Mouse (Mus musculus): ENCODE results near the gene Adap2. TPM values are rescaled to one million over a fixed set of nuclear protein-coding genes. Genes with fewer than 3 reads are reported as not detected.
"Not testable (repeated sequence)": the region's sequence is repeated elsewhere in the genome, so short reads cannot be mapped to it uniquely, and the experiment has no call there.

Gene Adap2
- polyA plus RNA-seq, 1 experiment from 2014 or later = 2.7 TPM

DNA sequence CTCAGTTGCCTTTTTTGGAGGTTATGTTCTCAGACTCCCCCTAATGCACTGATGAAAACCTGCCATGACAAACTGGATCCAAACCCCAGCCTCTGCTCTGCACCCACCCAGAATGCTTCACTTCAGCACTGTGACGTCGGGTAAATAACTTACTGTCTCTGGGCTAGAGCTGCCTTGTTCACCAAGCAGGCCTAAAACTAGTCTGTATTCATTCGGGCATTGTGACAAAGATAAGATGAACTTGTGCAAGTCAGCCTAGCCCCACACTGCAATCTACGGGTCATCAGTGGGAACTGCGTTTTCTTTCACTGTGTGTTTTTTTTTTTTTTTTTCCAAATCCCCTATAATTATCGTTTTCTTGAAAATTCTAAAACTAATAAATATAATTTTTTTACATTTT, 6.2 kb upstream of the Adap2 start:
- H3K36me3 ChIP-seq = no peaks in the 10 kb centered on the region
- H3K4me2 ChIP-seq (replicated peaks) = no peak overlapping the region
- no peak overlapping the region for H3K27ac ChIP-seq (replicated peaks)
- 77% methylated on average over 6 of the region's 6 CpGs for WGBS
- H3K9ac ChIP-seq (replicated peaks) = no peak overlapping the region
- peaks cover 3% of the 10 kb centered on the region; the same call in 1 of the 2 replicates for H3K4me1 ChIP-seq
- H3K9me3 ChIP-seq = no peaks in the 10 kb centered on the region
- peaks cover 13% of the 10 kb centered on the region for H3K27me3 ChIP-seq
- no peak overlapping the region for H3K4me3 ChIP-seq
- no peak for ATAC-seq (ENCODE audit: low FRiP score, low read depth)

DNA sequence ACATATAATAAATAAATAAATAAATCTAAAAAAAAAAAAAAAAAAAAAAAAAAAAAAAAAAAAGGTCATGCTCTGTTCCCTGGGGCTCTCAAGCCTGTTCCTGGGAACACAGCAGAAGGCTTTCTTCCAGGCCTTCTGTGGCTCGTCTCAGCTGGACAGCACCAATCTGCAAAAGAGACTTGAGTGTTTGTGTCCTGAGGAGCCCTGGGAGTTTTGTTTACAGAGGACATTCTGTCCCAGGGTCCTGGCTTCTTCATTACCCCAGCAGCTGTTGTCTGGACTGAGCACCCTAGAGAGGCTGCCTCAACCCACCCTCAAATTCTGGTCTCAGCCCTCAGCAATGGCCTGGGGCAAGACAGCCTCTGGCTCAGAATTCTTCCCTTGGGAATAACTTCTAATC, 5.6 kb upstream of the Adap2 start:
- no peak overlapping the region for H3K9ac ChIP-seq (replicated peaks)
- H3K36me3 ChIP-seq = no peaks in the 10 kb centered on the region
- no peak overlapping the region for H3K4me2 ChIP-seq (replicated peaks)
- no peak overlapping the region for H3K27ac ChIP-seq (replicated peaks)
- H3K4me3 ChIP-seq = no peak overlapping the region
- H3K27me3 ChIP-seq = peaks cover 18% of the 10 kb centered on the region
- no peaks in the 10 kb centered on the region for H3K4me1 ChIP-seq
- ATAC-seq (ENCODE audit: low FRiP score, low read depth) = no peak
- 65% methylated on average over 1 of the region's 1 CpGs for WGBS
- no peaks in the 10 kb centered on the region for H3K9me3 ChIP-seq

DNA sequence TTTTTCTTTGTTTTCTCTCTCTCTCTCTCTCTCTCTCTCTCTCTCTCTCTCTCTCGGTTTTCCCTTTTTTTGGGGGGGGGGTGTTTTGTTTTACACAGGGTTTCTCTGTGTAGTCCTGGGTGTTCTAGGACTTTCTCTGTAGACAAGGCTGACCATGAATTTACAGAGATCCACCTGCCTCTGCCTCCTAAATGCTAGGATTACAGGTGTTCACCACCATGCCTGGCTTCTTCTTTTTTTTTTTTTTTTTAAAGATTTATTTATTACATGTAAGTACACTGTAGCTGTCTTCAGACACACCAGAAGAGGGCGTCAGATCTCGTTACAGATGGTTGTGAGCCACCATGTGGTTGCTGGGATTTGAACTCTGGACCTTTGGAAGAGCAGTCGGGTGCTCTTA, 4.9 kb upstream of the Adap2 start:
- H3K9me3 ChIP-seq; H3K4me2 ChIP-seq (replicated peaks); H3K4me3 ChIP-seq; H3K9ac ChIP-seq (replicated peaks); H3K4me1 ChIP-seq; H3K27ac ChIP-seq (replicated peaks); ATAC-seq (ENCODE audit: low FRiP score, low read depth); H3K36me3 ChIP-seq: not testable (repeated sequence)
- 69% methylated on average over 2 of the region's 4 CpGs for WGBS
- H3K27me3 ChIP-seq = peaks cover 25% of the 10 kb centered on the region

DNA sequence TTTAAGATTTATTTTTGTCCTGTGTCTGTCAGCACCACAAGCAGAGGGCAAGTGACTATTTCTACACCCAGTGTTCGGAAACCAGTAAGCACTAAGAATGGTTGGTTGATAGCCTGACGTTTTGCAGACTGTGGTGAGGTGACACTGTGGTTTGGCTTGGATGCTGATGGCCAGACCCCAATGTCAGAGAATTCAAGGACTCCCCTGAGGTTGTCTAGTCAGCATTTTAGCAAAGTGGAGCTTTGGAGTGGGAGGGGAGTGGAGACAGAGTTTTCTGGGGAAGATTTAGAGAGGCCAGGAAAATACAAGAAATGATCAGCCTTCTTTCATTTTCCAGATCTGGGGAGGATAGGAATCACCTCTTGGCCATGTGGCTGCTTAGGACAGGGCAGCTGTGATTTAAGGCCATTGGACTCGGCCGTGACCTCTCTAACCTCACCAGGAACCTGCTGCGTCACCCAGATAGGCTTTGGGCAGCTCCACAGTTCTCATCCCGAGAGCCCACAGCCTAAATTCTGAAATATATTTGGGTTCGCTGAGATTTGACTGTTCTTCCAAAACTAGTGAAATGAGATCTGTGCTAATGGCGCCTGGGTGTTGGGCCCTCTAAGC, 4.4 kb upstream of the Adap2 start:
- H3K4me3 ChIP-seq = no peak overlapping the region
- H3K27ac ChIP-seq (replicated peaks) = no peak overlapping the region
- H3K27me3 ChIP-seq = peaks cover 31% of the 10 kb centered on the region
- peaks cover 6% of the 10 kb centered on the region; the same call in 1 of the 2 replicates for H3K4me1 ChIP-seq
- no peak overlapping the region for H3K4me2 ChIP-seq (replicated peaks)
- WGBS = 88% methylated on average over 8 of the region's 8 CpGs
- H3K9me3 ChIP-seq = no peaks in the 10 kb centered on the region
- no peak overlapping the region for H3K9ac ChIP-seq (replicated peaks)
- ATAC-seq (ENCODE audit: low FRiP score, low read depth) = no peak
- no peaks in the 10 kb centered on the region for H3K36me3 ChIP-seq

DNA sequence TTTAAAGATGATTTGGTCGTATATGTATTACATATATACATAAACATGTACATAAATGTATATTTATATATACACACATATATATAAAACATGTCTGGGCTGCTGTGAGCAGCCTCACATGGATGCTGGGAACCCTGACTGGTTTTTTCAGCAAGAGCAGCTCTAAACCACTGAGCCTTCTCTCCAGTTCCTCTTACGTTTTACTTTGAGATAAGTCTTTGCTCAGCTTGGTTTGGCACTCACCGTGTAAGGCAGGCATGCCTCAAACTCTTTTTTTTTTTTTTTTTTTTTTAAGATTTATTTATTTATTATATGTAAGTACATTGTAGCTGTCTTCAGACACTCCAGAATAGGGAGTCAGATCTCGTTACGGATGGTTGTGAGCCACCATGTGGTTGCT, 3.3 kb upstream of the Adap2 start:
- Histone ChIP-seq H3K27me3 (peaks cover 41% of the 10 kb centered on the region), H3K27ac (replicated peaks) (no peak overlapping the region), H3K9me3 (no peaks in the 10 kb centered on the region), H3K4me3 (no peak overlapping the region), H3K4me1 (peaks cover 6% of the 10 kb centered on the region; the same call in 1 of the 2 replicates), H3K9ac (replicated peaks) (no peak overlapping the region), H3K36me3 (no peaks in the 10 kb centered on the region), H3K4me2 (replicated peaks) (no peak overlapping the region)
- 80% methylated on average over 5 of the region's 5 CpGs for WGBS
- no peak for ATAC-seq (ENCODE audit: low FRiP score, low read depth)

DNA sequence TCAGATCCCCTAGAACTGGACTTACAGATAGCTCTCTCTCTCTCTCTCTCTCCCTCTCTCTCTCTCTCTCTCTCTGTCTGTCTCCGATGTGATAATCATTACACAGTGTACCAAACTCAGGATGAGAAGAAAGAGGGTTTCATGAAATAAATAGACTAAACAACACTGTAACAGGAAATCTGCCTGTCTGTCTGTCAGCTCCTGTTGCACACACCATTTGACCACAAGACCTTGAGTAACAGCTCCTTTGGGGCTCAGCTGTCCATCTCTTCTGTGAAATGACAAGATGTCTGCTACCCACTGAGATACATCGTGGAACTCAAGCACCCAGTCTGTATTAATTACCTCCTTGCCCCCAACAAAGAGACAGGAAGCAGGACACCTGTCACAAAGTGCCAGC, 2.4 kb upstream of the Adap2 start:
- Histone ChIP-seq H3K9ac (replicated peaks) (no peak overlapping the region), H3K36me3 (no peaks in the 10 kb centered on the region), H3K4me2 (replicated peaks) (no peak overlapping the region), H3K4me1 (peaks cover 6% of the 10 kb centered on the region; the same call in 1 of the 2 replicates), H3K4me3 (no peak overlapping the region), H3K9me3 (no peaks in the 10 kb centered on the region), H3K27me3 (peaks cover 48% of the 10 kb centered on the region), H3K27ac (replicated peaks) (no peak overlapping the region)
- ATAC-seq (ENCODE audit: low FRiP score, low read depth) = no peak
- WGBS = 62% methylated on average over 2 of the region's 2 CpGs

DNA sequence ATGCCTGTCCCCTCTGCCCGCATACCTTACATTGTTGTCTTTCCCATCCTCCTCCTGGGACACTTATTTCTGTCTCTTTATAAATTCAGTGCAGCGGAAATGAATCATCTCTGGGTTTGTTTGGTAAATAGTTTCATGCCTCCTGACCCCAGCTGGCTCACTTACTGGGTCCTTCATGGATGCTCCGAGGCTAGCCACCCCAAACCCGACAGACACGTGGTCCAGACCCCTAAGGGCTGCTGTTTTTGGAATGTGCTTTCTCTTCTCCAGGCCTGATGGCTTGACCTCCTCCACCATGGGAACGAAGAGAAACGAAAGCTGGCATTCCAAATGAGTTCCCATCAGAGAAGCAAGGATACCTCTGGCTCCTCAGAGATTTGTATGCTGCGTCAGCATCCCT, 1.5 kb upstream of the Adap2 start:
- H3K27me3 ChIP-seq = peaks cover 48% of the 10 kb centered on the region
- H3K9ac ChIP-seq (replicated peaks) = no peak overlapping the region
- no peak for ATAC-seq (ENCODE audit: low FRiP score, low read depth)
- H3K36me3 ChIP-seq = no peaks in the 10 kb centered on the region
- no peaks in the 10 kb centered on the region for H3K9me3 ChIP-seq
- 78% methylated on average over 8 of the region's 8 CpGs for WGBS
- peaks cover 6% of the 10 kb centered on the region; the same call in 1 of the 2 replicates for H3K4me1 ChIP-seq
- no peak overlapping the region for H3K4me3 ChIP-seq
- no peak overlapping the region for H3K4me2 ChIP-seq (replicated peaks)
- no peak overlapping the region for H3K27ac ChIP-seq (replicated peaks)

DNA sequence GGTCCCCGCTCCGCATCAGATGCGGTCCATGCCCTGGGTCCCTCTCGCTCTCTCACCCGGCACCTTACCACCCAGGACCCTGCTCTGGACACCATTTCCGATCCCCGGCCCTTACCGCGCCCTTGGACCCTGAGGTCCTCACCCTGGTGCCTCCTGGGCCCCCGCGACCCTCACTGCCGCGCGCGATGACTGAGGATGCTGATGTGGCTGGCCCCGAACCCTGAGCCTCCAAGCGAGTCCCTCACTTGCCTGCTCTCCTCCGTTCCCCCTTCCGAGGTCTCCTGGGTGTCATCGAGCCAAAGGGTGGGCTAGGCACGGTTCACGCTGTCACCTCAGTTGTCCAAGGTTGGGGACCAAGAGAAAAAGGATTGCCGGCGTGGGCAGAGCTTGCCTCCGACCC, 596 bp downstream of the Adap2 start:
- WGBS = 26% methylated on average over 25 of the region's 25 CpGs
- Histone ChIP-seq H3K27ac (replicated peaks) (no peak overlapping the region), H3K4me3 (peak overlapping the region; percentile 43), H3K4me1 (peaks cover 6% of the 10 kb centered on the region; the same call in 1 of the 2 replicates), H3K4me2 (replicated peaks) (peak overlapping the region; percentile 62), H3K36me3 (no peaks in the 10 kb centered on the region), H3K9ac (replicated peaks) (0 out of 2 replicates have a peak overlapping the region, but pooled peaks have one; percentile 53), H3K9me3 (no peaks in the 10 kb centered on the region), H3K27me3 (peaks cover 48% of the 10 kb centered on the region)
- no peak; the same call in 1 of the 2 replicates for ATAC-seq (ENCODE audit: low FRiP score, low read depth)

DNA sequence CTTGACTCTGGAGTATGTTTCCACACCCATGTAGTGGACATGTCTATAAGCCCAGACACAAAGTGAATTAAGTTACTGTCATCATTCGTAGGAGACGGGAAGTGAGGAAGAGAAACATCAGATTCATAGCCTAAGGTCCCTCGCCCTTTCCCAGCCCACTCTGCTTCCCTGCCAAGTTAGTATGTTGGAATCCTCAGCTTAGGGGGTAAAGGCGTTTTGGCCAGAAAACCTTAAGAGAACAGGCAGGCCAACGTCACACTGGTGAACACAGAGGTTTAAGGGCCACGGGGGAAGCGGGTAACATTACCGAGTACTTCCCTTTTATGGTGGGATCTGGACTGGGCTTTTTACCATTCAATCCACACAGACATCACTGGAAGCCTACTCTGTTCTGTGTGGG, 1.6 kb downstream of the Adap2 start:
- 90% methylated on average over 8 of the region's 8 CpGs for WGBS
- Histone ChIP-seq H3K4me3 (no peak overlapping the region), H3K4me2 (replicated peaks) (no peak overlapping the region), H3K4me1 (peaks cover 6% of the 10 kb centered on the region; the same call in 1 of the 2 replicates), H3K9me3 (no peaks in the 10 kb centered on the region), H3K27me3 (peaks cover 48% of the 10 kb centered on the region), H3K36me3 (no peaks in the 10 kb centered on the region), H3K9ac (replicated peaks) (no peak overlapping the region), H3K27ac (replicated peaks) (no peak overlapping the region)
- no peak for ATAC-seq (ENCODE audit: low FRiP score, low read depth)

DNA sequence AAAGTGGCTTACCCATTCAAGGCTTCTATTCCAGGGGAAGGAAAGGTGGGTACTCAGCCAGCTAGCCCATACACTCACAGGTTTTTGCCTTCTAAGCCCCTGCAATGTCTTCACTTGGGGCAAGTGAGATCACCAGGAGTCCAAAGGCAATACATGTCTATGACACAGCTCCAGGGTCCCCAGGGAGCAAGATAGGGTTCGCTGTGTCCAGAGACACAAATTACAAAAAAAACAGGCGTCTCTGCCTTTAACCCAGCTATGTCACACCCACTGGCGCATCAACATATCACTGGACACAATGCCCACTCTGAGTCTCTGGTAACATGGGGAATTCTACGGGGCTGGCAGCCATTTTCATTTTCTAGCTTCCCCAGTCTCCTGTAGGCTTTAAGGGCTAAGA, 2.1 kb downstream of the Adap2 start:
- Histone ChIP-seq H3K36me3 (no peaks in the 10 kb centered on the region), H3K9ac (replicated peaks) (no peak overlapping the region), H3K4me3 (no peak overlapping the region), H3K27ac (replicated peaks) (no peak overlapping the region), H3K4me2 (replicated peaks) (no peak overlapping the region), H3K27me3 (peaks cover 48% of the 10 kb centered on the region), H3K9me3 (no peaks in the 10 kb centered on the region), H3K4me1 (peaks cover 6% of the 10 kb centered on the region; the same call in 1 of the 2 replicates)
- 82% methylated on average over 4 of the region's 4 CpGs for WGBS
- no peak for ATAC-seq (ENCODE audit: low FRiP score, low read depth)

DNA sequence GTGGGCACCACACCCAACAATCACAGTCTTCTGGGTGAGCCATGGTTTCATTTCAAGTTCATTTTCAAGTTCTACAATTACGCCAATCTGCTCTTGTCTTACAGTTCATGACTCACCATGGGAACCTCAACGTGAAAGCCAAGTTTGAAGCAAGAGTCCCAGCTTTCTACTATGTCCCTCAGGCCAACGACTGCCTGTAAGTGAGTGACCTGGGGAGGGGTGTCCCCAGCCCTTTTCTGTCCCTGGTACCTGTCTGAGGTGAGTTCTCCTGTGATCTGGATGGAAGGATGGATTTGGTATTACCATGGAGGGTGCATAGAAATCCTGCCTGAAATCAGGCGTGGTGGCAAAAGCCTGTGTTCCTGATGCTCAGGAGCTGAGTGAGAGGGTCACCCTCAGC, 2.9 kb downstream of the Adap2 start:
- no peak for ATAC-seq (ENCODE audit: low FRiP score, low read depth)
- H3K9ac ChIP-seq (replicated peaks) = no peak overlapping the region
- peaks cover 44% of the 10 kb centered on the region for H3K27me3 ChIP-seq
- H3K4me1 ChIP-seq = peaks cover 6% of the 10 kb centered on the region; the same call in 1 of the 2 replicates
- no peak overlapping the region for H3K4me3 ChIP-seq
- H3K4me2 ChIP-seq (replicated peaks) = no peak overlapping the region
- H3K27ac ChIP-seq (replicated peaks) = no peak overlapping the region
- H3K9me3 ChIP-seq = no peaks in the 10 kb centered on the region
- H3K36me3 ChIP-seq = no peaks in the 10 kb centered on the region
- 83% methylated on average over 4 of the region's 4 CpGs for WGBS

DNA sequence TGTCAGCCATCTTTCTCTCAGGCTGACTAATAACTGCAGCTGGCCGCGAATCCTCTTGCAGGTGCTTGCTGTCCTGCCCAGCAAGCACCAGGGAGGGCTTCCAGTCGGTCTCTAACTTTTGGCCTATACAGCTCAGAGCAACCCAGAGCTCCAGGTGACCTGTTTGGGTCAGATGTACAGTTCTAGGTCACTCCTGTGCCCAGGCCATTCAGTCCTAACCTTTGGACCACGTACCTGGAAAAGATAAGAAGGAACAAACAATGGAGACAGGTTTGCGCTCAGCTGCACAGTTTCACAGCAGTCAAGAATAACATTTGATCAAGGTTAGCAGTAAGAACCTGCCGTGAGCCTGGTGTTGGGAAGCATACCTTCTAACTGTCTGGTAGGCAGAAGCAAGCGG, 5.1 kb downstream of the Adap2 start:
- no peak overlapping the region for H3K27ac ChIP-seq (replicated peaks)
- H3K9me3 ChIP-seq = no peaks in the 10 kb centered on the region
- WGBS = 85% methylated on average over 7 of the region's 7 CpGs
- H3K4me2 ChIP-seq (replicated peaks) = no peak overlapping the region
- ATAC-seq (ENCODE audit: low FRiP score, low read depth) = no peak
- no peak overlapping the region for H3K4me3 ChIP-seq
- no peak overlapping the region for H3K9ac ChIP-seq (replicated peaks)
- peaks cover 23% of the 10 kb centered on the region for H3K27me3 ChIP-seq
- H3K4me1 ChIP-seq = peaks cover 5% of the 10 kb centered on the region; the same call in 1 of the 2 replicates
- no peaks in the 10 kb centered on the region for H3K36me3 ChIP-seq

DNA sequence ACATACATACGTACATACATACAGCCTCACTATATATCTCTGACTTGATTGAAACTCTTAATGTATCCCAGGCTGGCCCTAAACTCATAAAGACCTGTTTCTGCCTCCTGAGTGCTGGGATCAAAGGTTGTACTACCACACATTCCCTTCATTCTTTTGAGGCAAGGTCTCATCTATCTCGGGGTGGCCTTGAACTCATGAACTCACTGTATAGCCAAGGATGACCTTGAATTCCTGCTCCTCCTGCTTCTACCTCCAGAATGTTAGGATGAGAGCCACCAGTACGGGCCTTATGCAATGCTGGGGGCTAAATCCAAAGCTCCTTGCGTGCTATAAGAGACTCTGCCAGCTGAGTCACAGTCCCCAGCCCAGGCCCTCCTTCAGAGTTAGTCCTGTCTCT, 7.1 kb downstream of the Adap2 start:
- peaks cover 2% of the 10 kb centered on the region for H3K27me3 ChIP-seq
- ATAC-seq (ENCODE audit: low FRiP score, low read depth) = no peak
- 83% methylated on average over 4 of the region's 4 CpGs for WGBS
- no peaks in the 10 kb centered on the region for H3K9me3 ChIP-seq
- no peaks in the 10 kb centered on the region for H3K36me3 ChIP-seq
- no peak overlapping the region for H3K27ac ChIP-seq (replicated peaks)
- no peak overlapping the region for H3K4me3 ChIP-seq
- H3K9ac ChIP-seq (replicated peaks) = no peak overlapping the region
- H3K4me1 ChIP-seq = no peaks in the 10 kb centered on the region
- no peak overlapping the region for H3K4me2 ChIP-seq (replicated peaks)

All from midbrain, embryonic 12.5 days (tissue).